Mouse (Mus musculus) lung, postnatal 0 days (tissue): ENCODE measurements at regions not wholly inside any gene's neighbourhood (a gene's known extent, or its start where the extent isn't known, plus 50 kb on each side); places are given as distances from the start of the nearest gene placed in this dataset.
"Not testable (repeated sequence)": the region's sequence is repeated elsewhere in the genome, so short reads cannot be mapped to it uniquely, and the experiment has no call there.

Experiments used
- CTCF ChIP-seq: IDR thresholded peaks from 2 replicates; pipeline ENCODE4 v1.5.1; 2016; ENCODE audit warnings: antibody characterized with exemption, mild to moderate bottlenecking
- EP300 ChIP-seq: IDR thresholded peaks from 2 replicates; pipeline ENCODE4 v1.6.1; 2016; ENCODE audit warnings: antibody characterized with exemption, mild to moderate bottlenecking, control low read depth

GRCm38 (mm10) chr12:10900054-10900453 lies 250.8 kb downstream of the Kcns3 start:
- not testable (repeated sequence) for TF ChIP-seq EP300, CTCF
